Mouse (Mus musculus): ENCODE data around the gene Basp1.

DNA sequence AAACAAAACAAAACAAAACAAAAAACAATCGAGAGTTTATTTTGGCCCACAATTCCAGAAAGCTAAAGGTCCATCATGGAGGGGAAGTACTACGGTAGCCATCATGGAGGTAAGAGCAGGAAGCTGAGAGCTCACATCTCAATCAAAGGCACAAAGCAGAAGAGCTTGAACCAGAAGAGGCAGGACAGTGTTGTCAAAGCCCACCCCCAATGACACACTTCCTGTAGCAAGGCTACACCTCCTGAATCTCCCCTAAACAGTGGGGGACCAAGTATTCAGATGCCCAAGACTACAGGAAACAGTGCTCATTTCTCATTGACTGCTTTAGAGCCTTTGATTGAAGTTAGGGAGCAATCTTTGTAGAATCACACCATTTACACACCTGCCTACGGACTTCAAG is 99.1 kb downstream of the Basp1 start:
- TF ChIP-seq CTCF (IDR thresholded peaks at IDR 0.05; ENCODE audit: low read depth, low read length), result no peak
- TF ChIP-seq POLR2A (IDR thresholded peaks at IDR 0.05; ENCODE audit: insufficient read depth, low read length), result no peak
- TF ChIP-seq EP300 (IDR thresholded peaks at IDR 0.05; ENCODE audit: insufficient read depth, low read depth, low read length), result no peak
